Mouse (Mus musculus) E14TG2a.4 (cell line): ENCODE results near the gene Dpep2nb.

Experiments
- CTCF ChIP-seq: conservative IDR thresholded peaks from 2 replicates; pipeline ENCODE4 v1.5.1; 2014; ENCODE audit warnings: low read length
- POU5F1 ChIP-seq: IDR thresholded peaks from 2 replicates; pipeline ENCODE4 v1.6.1; 2014; ENCODE audit warnings: low read length, borderline replicate concordance

DNA sequence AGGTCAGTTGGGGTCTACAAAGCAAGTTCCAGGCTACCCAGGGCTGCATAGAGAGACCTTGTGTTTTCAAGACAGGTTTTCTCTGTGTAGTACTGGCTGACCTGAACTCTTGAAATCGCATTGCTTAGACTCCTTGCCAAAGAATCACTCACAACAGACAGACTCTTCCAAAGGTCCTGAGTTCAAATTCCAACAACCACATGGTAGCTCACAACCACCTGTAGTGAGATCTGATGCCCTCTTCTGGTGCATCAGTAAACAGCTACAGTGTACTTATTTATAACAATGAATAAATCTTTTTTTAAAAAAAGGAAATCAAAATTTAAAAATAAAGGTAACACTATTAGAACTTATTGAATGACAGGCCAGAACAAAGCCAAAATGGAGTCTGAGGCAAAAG is 24.6 kb downstream of the Dpep2nb start:
- no peak for TF ChIP-seq CTCF
- TF ChIP-seq POU5F1 = no peak
